Mouse (Mus musculus): Measurements from ENCODE around the gene Rgs8.

DNA sequence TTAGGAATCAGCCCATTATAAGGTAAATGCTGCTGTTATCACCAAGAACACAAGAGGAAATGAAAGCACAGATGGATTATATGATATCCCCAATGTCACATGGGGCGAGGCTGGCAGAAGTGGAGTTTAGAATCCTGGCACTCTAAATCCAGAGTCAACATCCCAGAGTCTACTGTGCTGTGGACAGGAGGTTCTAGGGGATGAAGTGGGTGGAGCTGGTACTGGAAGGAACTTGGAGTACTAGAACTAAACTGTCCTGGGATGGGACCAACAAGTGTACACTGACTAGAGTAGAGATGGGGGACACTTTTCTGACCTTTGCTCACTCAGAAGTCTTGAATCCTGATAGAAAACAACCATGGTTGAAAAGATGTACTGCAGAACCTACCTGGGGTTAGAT, 48.6 kb downstream of the Rgs8 start:
- TF ChIP-seq POLR2A (IDR thresholded peaks at IDR 0.05; ENCODE audit: insufficient read depth, low read length) (no peak), CTCF (IDR thresholded peaks at IDR 0.05; ENCODE audit: low read depth, low read length) (no peak)
